Mouse (Mus musculus): Measurements from ENCODE around the gene Sobp. TPM values are rescaled to one million over a fixed set of nuclear protein-coding genes. Genes with fewer than 3 reads are reported as not detected.

Sobp gene
- polyA plus RNA-seq (2014; fragmentation: Nextera tagmentation; extraction: Ambion mirVana) = 7.1 and 11.1 TPM in 2 replicates

GRCm38 (mm10) chr10:43174326-43175155 is at the start of gene Sobp, which contains the start of gene 9030612E09Rik:
Gene Sobp (minus strand): TSS chr10:43174530.
Gene 9030612E09Rik (plus strand): TSS chr10:43174704.
- under 1% methylated on average over 65 of the region's 91 CpGs for WGBS
- Histone ChIP-seq H3K4me2 (replicated peaks; ENCODE audit: low read depth, low read length) (peak within 1 kb of the TSS; percentile 89), H3K9ac (ENCODE audit: low read depth, low read length) (peak within 1 kb of the TSS; percentile 90), H3K27ac (ENCODE audit: low read depth, low read length) (peak within 1 kb of the TSS; percentile 91), H3K9me3 (ENCODE audit: control insufficient read depth, low read length) (no peaks in the 10 kb centered on the region), H3K4me1 (replicated peaks; ENCODE audit: control insufficient read depth, insufficient read depth, low read length) (no peaks in the 10 kb centered on the region; the same call in 1 of the 2 replicates), H3K36me3 (ENCODE audit: control insufficient read depth, insufficient read depth, low read length) (no peaks in the 10 kb centered on the region), H3K27me3 (ENCODE audit: control insufficient read depth, insufficient read depth, low read length) (peaks cover 11% of the 10 kb centered on the region; the same call in 1 of the 2 replicates), H3K4me3 (ENCODE audit: low read depth, low read length) (peak within 1 kb of the TSS; percentile 58)
- ATAC-seq (ENCODE audit: low FRiP score) = peak; percentile 86
- DNase-seq (ENCODE audit: low spot score) = peak; percentile 83

- WGBS = 90% methylated on average over 2 of the region's 2 CpGs
- H3K9ac ChIP-seq (ENCODE audit: low read depth, low read length) = no peak overlapping the region
- ATAC-seq (ENCODE audit: low FRiP score) (no peak), DNase-seq (ENCODE audit: low spot score) (no peak)
- peaks cover 2% of the 10 kb centered on the region; the same call in 1 of the 2 replicates for H3K4me1 ChIP-seq (replicated peaks; ENCODE audit: control insufficient read depth, insufficient read depth, low read length)
- no peaks in the 10 kb centered on the region for H3K9me3 ChIP-seq (ENCODE audit: control insufficient read depth, low read length)
- H3K27me3 ChIP-seq (ENCODE audit: control insufficient read depth, insufficient read depth, low read length) = no peaks in the 10 kb centered on the region
- no peak overlapping the region for H3K4me2 ChIP-seq (replicated peaks; ENCODE audit: low read depth, low read length)
- H3K4me3 ChIP-seq (ENCODE audit: low read depth, low read length) = no peak overlapping the region
- no peaks in the 10 kb centered on the region for H3K36me3 ChIP-seq (ENCODE audit: control insufficient read depth, insufficient read depth, low read length)
- no peak overlapping the region for H3K27ac ChIP-seq (ENCODE audit: low read depth, low read length)
Measured at GRCm38 (mm10) chr10:43223391-43223790, 49.1 kb upstream of the Sobp start.

GRCm38 (mm10) chr10:43221659-43222058 is 47.3 kb upstream of the Sobp start:
- Histone ChIP-seq H3K27ac (ENCODE audit: low read depth, low read length) (peak overlapping the region; percentile 58), H3K9ac (ENCODE audit: low read depth, low read length) (peak overlapping the region; percentile 97), H3K9me3 (ENCODE audit: control insufficient read depth, low read length) (no peaks in the 10 kb centered on the region), H3K36me3 (ENCODE audit: control insufficient read depth, insufficient read depth, low read length) (no peaks in the 10 kb centered on the region), H3K4me1 (replicated peaks; ENCODE audit: control insufficient read depth, insufficient read depth, low read length) (peaks cover 2% of the 10 kb centered on the region; the same call in 1 of the 2 replicates), H3K27me3 (ENCODE audit: control insufficient read depth, insufficient read depth, low read length) (no peaks in the 10 kb centered on the region), H3K4me3 (ENCODE audit: low read depth, low read length) (peak overlapping the region; percentile 91), H3K4me2 (replicated peaks; ENCODE audit: low read depth, low read length) (peak overlapping the region; percentile 83)
- DNase-seq (ENCODE audit: low spot score) = no peak
- peak; percentile 73 for ATAC-seq (ENCODE audit: low FRiP score)
- under 1% methylated on average over 25 of the region's 25 CpGs for WGBS

- Histone ChIP-seq H3K4me3 (ENCODE audit: low read depth, low read length) (peak within 1 kb of the TSS; percentile 91), H3K36me3 (ENCODE audit: control insufficient read depth, insufficient read depth, low read length) (no peaks in the 10 kb centered on the region), H3K27me3 (ENCODE audit: control insufficient read depth, insufficient read depth, low read length) (no peaks in the 10 kb centered on the region), H3K27ac (ENCODE audit: low read depth, low read length) (peak within 1 kb of the TSS; percentile 93), H3K9ac (ENCODE audit: low read depth, low read length) (peak within 1 kb of the TSS; percentile 97), H3K4me2 (replicated peaks; ENCODE audit: low read depth, low read length) (peak within 1 kb of the TSS; percentile 83), H3K9me3 (ENCODE audit: control insufficient read depth, low read length) (no peaks in the 10 kb centered on the region), H3K4me1 (replicated peaks; ENCODE audit: control insufficient read depth, insufficient read depth, low read length) (peaks cover 2% of the 10 kb centered on the region; the same call in 1 of the 2 replicates)
- ATAC-seq (ENCODE audit: low FRiP score) = peak; percentile 98
- WGBS = under 1% methylated on average over 50 of the region's 50 CpGs
- DNase-seq (ENCODE audit: low spot score) = peak; percentile 93
Measured at GRCm38 (mm10) chr10:43220910-43221625, 46.7 kb upstream of the Sobp start, which contains the start of gene Pdss2. Gene Pdss2 (plus strand): TSS chr10:43221486.

GRCm38 (mm10) chr10:43220479-43220878 is 46.1 kb upstream of the Sobp start:
- Histone ChIP-seq H3K9ac (ENCODE audit: low read depth, low read length) (peak overlapping the region; percentile 97), H3K27me3 (ENCODE audit: control insufficient read depth, insufficient read depth, low read length) (no peaks in the 10 kb centered on the region), H3K9me3 (ENCODE audit: control insufficient read depth, low read length) (no peaks in the 10 kb centered on the region), H3K27ac (ENCODE audit: low read depth, low read length) (peak overlapping the region; percentile 93), H3K4me1 (replicated peaks; ENCODE audit: control insufficient read depth, insufficient read depth, low read length) (peaks cover 2% of the 10 kb centered on the region; the same call in 1 of the 2 replicates), H3K4me2 (replicated peaks; ENCODE audit: low read depth, low read length) (peak overlapping the region; percentile 58), H3K4me3 (ENCODE audit: low read depth, low read length) (peak overlapping the region; percentile 91), H3K36me3 (ENCODE audit: control insufficient read depth, insufficient read depth, low read length) (no peaks in the 10 kb centered on the region)
- 21% methylated on average over 7 of the region's 7 CpGs for WGBS
- no peak for ATAC-seq (ENCODE audit: low FRiP score)
- no peak for DNase-seq (ENCODE audit: low spot score)

- H3K27me3 ChIP-seq (ENCODE audit: control insufficient read depth, insufficient read depth, low read length) = no peaks in the 10 kb centered on the region
- no peak overlapping the region for H3K27ac ChIP-seq (ENCODE audit: low read depth, low read length)
- DNase-seq (ENCODE audit: low spot score) (no peak), ATAC-seq (ENCODE audit: low FRiP score) (no peak)
- H3K9me3 ChIP-seq (ENCODE audit: control insufficient read depth, low read length) = no peaks in the 10 kb centered on the region
- WGBS = 94% methylated on average over 13 of the region's 13 CpGs
- H3K4me2 ChIP-seq (replicated peaks; ENCODE audit: low read depth, low read length) = no peak overlapping the region
- peaks cover 2% of the 10 kb centered on the region; the same call in 1 of the 2 replicates for H3K4me1 ChIP-seq (replicated peaks; ENCODE audit: control insufficient read depth, insufficient read depth, low read length)
- H3K9ac ChIP-seq (ENCODE audit: low read depth, low read length) = no peak overlapping the region
- H3K36me3 ChIP-seq (ENCODE audit: control insufficient read depth, insufficient read depth, low read length) = no peaks in the 10 kb centered on the region
- no peak overlapping the region for H3K4me3 ChIP-seq (ENCODE audit: low read depth, low read length)
Measured at GRCm38 (mm10) chr10:43217361-43217900, 43.1 kb upstream of the Sobp start.

GRCm38 (mm10) chr10:43211866-43212265 is 37.5 kb upstream of the Sobp start:
- Histone ChIP-seq H3K4me1 (replicated peaks; ENCODE audit: control insufficient read depth, insufficient read depth, low read length) (no peaks in the 10 kb centered on the region), H3K4me2 (replicated peaks; ENCODE audit: low read depth, low read length) (no peak overlapping the region), H3K4me3 (ENCODE audit: low read depth, low read length) (no peak overlapping the region), H3K27me3 (ENCODE audit: control insufficient read depth, insufficient read depth, low read length) (no peaks in the 10 kb centered on the region), H3K36me3 (ENCODE audit: control insufficient read depth, insufficient read depth, low read length) (no peaks in the 10 kb centered on the region), H3K27ac (ENCODE audit: low read depth, low read length) (no peak overlapping the region), H3K9me3 (ENCODE audit: control insufficient read depth, low read length) (no peaks in the 10 kb centered on the region), H3K9ac (ENCODE audit: low read depth, low read length) (no peak overlapping the region)
- 25% methylated on average over 6 of the region's 6 CpGs for WGBS
- DNase-seq (ENCODE audit: low spot score) (peak; percentile 71), ATAC-seq (ENCODE audit: low FRiP score) (no peak)

- DNase-seq (ENCODE audit: low spot score) (no peak), ATAC-seq (ENCODE audit: low FRiP score) (no peak)
- H3K4me1 ChIP-seq (replicated peaks; ENCODE audit: control insufficient read depth, insufficient read depth, low read length) = no peaks in the 10 kb centered on the region
- H3K4me2 ChIP-seq (replicated peaks; ENCODE audit: low read depth, low read length) = no peak overlapping the region
- no peak overlapping the region for H3K4me3 ChIP-seq (ENCODE audit: low read depth, low read length)
- 80% methylated on average over 3 of the region's 3 CpGs for WGBS
- H3K9me3 ChIP-seq (ENCODE audit: control insufficient read depth, low read length) = no peaks in the 10 kb centered on the region
- no peak overlapping the region for H3K9ac ChIP-seq (ENCODE audit: low read depth, low read length)
- no peak overlapping the region for H3K27ac ChIP-seq (ENCODE audit: low read depth, low read length)
- no peaks in the 10 kb centered on the region for H3K36me3 ChIP-seq (ENCODE audit: control insufficient read depth, insufficient read depth, low read length)
- no peaks in the 10 kb centered on the region for H3K27me3 ChIP-seq (ENCODE audit: control insufficient read depth, insufficient read depth, low read length)
Measured at GRCm38 (mm10) chr10:43203865-43204264, 29.5 kb upstream of the Sobp start.

Data from hindbrain, embryonic 11.5 days (tissue).